Mouse (Mus musculus) forebrain, embryonic 15.5 days (tissue): ENCODE data around the gene Rufy2. TPM values are rescaled to one million over a fixed set of nuclear protein-coding genes. Genes with fewer than 3 reads are reported as not detected.

Experiments
- ATAC-seq: fragments of 200-750 bp; cut with Nextera tagmentation; replicated peaks from 2 replicates; pipeline ENCODE4 v1.8.0; 2017; ENCODE audit warnings: mild to moderate bottlenecking, moderate TSS enrichment, moderate library complexity
- H3K27ac ChIP-seq: fragments of 300-500 bp; sonication (generic); replicated peaks from 2 replicates; pipeline ENCODE4 v1.5.1; 2015; ENCODE audit warnings: mild to moderate bottlenecking, inconsistent platforms
- H3K27me3 ChIP-seq: fragments of 300-500 bp; sonication (generic); 2 replicates; pipeline ENCODE4 v1.6.1; 2015; ENCODE audit warnings: inconsistent platforms
- H3K36me3 ChIP-seq: fragments of 300-500 bp; sonication (generic); 2 replicates; pipeline ENCODE4 v1.6.1; 2015; ENCODE audit warnings: mild to moderate bottlenecking, inconsistent platforms
- H3K4me1 ChIP-seq: fragments of 300-500 bp; sonication (generic); 2 replicates; pipeline ENCODE4 v1.6.1; 2015; ENCODE audit warnings: inconsistent platforms
- H3K4me2 ChIP-seq: fragments of 300-500 bp; sonication (generic); replicated peaks from 2 replicates; pipeline ENCODE4 v1.6.1; 2015; ENCODE audit warnings: mild to moderate bottlenecking, inconsistent platforms
- H3K4me3 ChIP-seq: fragments of 300-500 bp; sonication (generic); 2 replicates; pipeline ENCODE4 v1.5.1; 2015; ENCODE audit warnings: mild to moderate bottlenecking, inconsistent platforms
- H3K9ac ChIP-seq: fragments of 300-500 bp; sonication (generic); replicated peaks from 2 replicates; pipeline ENCODE4 v1.6.1; 2015; ENCODE audit warnings: mild to moderate bottlenecking, inconsistent platforms
- H3K9me3 ChIP-seq: fragments of 300-500 bp; sonication (generic); 2 replicates; pipeline ENCODE4 v1.6.1; 2016; ENCODE audit warnings: inconsistent platforms
- WGBS: fragments of 180-500 bp; shearing (Covaris S2); methylation state at CpG from one replicate; pipeline ENCODE4 v1.1.7; 2015; ENCODE audit warnings: mixed read lengths; 5-methylcytosine and 5-hydroxymethylcytosine counted together
- polyA plus RNA-seq: library from polyadenylated mRNA; unstranded; fragments of >200 nt; fragmentation: Nextera tagmentation; extraction: Ambion mirVana; gene quantifications from 2 replicates; pipeline ENCODE4 v1.2.1, GENCODE M21; 2015

The Rufy2 gene
- polyA plus RNA-seq, 1 experiment from 2014 or later: 58.3 TPM

DNA sequence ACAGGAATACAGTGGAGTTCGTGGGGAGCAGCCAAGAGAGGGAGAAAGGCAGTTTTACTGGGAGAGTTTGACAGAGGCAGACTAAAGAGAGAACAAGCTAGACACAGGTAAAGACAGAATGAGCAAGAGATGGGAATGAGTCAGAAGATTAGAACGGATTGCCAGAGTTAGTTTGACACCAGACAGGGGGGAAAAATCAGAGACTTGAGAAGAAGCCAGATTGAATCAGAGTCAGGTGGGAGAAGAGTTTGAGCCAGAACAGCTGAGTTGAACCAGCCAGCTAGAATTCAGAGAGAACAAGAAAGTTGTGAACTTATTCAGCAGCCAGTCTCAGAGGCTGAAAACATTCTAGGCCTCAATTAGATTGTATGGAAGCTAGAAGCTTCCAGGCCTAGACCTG is 79.8 kb downstream of the Rufy2 start, which contains the start of gene Pbld1:
TSS of gene Pbld1 (plus strand) at position 301 of the 400 bp plus-strand sequence.
- no peak within 1 kb of the TSS for H3K4me2 ChIP-seq
- H3K9me3 ChIP-seq: no peaks in the 10 kb centered on the region
- 87% methylated on average over 2 of the region's 2 CpGs for WGBS
- no peaks in the 10 kb centered on the region for H3K27me3 ChIP-seq
- 0 out of 2 replicates have a peak, but pooled peaks cover 3% of the 10 kb centered on the region for H3K4me1 ChIP-seq
- no peak within 1 kb of the TSS for H3K4me3 ChIP-seq
- ATAC-seq: no peak
- no peaks in the 10 kb centered on the region for H3K36me3 ChIP-seq
- no peak within 1 kb of the TSS for H3K9ac ChIP-seq
- no peak within 1 kb of the TSS for H3K27ac ChIP-seq

DNA sequence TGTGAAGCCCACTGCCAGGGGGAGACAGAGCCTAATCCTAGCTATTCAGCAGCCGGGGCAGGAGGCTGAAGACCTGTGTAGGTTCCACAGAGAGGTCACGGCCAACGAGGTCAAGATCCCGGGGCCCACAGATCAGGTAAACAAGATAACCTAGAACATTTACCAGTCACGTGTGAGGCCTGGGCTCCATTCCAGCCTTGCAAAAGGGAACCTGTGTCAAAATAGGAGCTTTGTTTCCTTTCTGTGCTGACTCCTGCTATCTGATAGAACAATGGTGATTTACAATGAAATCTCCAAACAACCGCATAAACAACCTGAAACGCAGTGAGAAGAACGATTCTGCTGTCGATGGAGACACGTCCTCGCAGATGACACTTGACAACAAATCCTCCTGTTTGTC is 80.4 kb downstream of the Rufy2 start:
- 0 out of 2 replicates have a peak, but pooled peaks cover 3% of the 10 kb centered on the region for H3K4me1 ChIP-seq
- 58% methylated on average over 11 of the region's 11 CpGs for WGBS

DNA sequence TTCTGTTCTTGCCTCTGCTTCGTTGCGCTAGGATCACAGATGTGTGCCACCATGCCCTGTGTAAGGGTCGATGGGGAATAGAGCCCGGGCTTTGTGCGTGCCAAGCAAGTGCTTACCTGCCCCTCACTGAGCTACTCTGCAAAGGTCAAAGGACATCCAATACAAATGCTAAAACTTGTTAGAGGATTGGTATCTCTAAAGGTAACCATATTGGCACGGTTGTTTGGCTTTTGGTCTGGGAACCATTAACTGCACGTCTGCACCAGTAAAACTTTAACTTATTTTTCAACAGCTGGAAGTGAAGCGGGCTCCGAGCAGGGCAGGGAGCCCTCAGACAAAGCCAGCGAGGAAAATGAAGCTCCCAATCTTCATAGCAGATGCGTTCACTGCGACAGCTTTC is 81.2 kb downstream of the Rufy2 start:
- Histone ChIP-seq H3K27me3 (no peaks in the 10 kb centered on the region), H3K4me2 (no peak overlapping the region), H3K36me3 (no peaks in the 10 kb centered on the region), H3K9me3 (no peaks in the 10 kb centered on the region), H3K4me1 (0 out of 2 replicates have a peak, but pooled peaks cover 3% of the 10 kb centered on the region), H3K9ac (no peak overlapping the region), H3K27ac (no peak overlapping the region), H3K4me3 (no peak overlapping the region)
- no peak for ATAC-seq
- WGBS: 83% methylated on average over 12 of the region's 12 CpGs

More for the DNA sequence above, 80.4 kb downstream of the Rufy2 start:
- no peak for ATAC-seq
- Histone ChIP-seq H3K9me3 (no peaks in the 10 kb centered on the region), H3K4me3 (no peak overlapping the region), H3K4me2 (no peak overlapping the region), H3K9ac (no peak overlapping the region), H3K36me3 (no peaks in the 10 kb centered on the region), H3K27ac (no peak overlapping the region), H3K27me3 (no peaks in the 10 kb centered on the region)

DNA sequence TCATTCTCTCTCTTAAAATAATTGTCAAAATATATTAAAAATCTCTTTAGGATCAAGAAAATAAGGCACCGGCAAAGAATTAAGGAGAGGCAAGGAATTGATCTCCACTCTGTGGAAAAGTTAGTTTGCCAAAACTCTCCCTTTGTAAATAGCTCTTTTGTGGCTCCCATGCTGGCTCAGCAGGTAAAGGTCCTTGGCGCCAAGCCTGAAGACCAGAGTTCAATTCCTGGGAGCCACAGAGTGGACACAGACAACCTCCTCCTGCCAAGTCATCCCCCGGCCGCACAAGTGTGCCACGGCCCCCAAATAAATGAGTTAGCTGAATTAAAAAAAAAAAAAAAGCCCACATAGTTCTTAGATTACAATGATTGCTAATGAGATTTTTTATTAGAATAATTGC is 82.7 kb downstream of the Rufy2 start:
- Histone ChIP-seq H3K4me3 (no peak overlapping the region), H3K27ac (no peak overlapping the region), H3K4me2 (no peak overlapping the region), H3K27me3 (no peaks in the 10 kb centered on the region), H3K9me3 (no peaks in the 10 kb centered on the region), H3K9ac (no peak overlapping the region), H3K4me1 (0 out of 2 replicates have a peak, but pooled peaks cover 3% of the 10 kb centered on the region), H3K36me3 (no peaks in the 10 kb centered on the region)
- 91% methylated on average over 5 of the region's 5 CpGs for WGBS
- no peak for ATAC-seq

- Histone ChIP-seq H3K9me3 (no peaks in the 10 kb centered on the region), H3K27me3 (no peaks in the 10 kb centered on the region), H3K4me1 (0 out of 2 replicates have a peak, but pooled peaks cover 3% of the 10 kb centered on the region), H3K27ac (no peak overlapping the region), H3K9ac (no peak overlapping the region), H3K4me3 (no peak overlapping the region), H3K36me3 (no peaks in the 10 kb centered on the region), H3K4me2 (no peak overlapping the region)
- WGBS: 76% methylated on average over 7 of the region's 7 CpGs
- ATAC-seq: no peak
Observed at GRCm38 (mm10) chr10:63063365-63063764, 83.3 kb downstream of the Rufy2 start.

- H3K4me2 ChIP-seq: no peak overlapping the region
- H3K27me3 ChIP-seq: no peaks in the 10 kb centered on the region
- ATAC-seq: no peak
- H3K36me3 ChIP-seq: no peaks in the 10 kb centered on the region
- H3K4me3 ChIP-seq: no peak overlapping the region
- no peak overlapping the region for H3K9ac ChIP-seq
- 0 out of 2 replicates have a peak, but pooled peaks cover 3% of the 10 kb centered on the region for H3K4me1 ChIP-seq
- no peak overlapping the region for H3K27ac ChIP-seq
- no peaks in the 10 kb centered on the region for H3K9me3 ChIP-seq
- WGBS: 89% methylated on average over 9 of the region's 9 CpGs
Observed at GRCm38 (mm10) chr10:63064516-63064915, 84.5 kb downstream of the Rufy2 start.

GRCm38 (mm10) chr10:63065561-63065960 is 85.5 kb downstream of the Rufy2 start:
- Histone ChIP-seq H3K4me1 (0 out of 2 replicates have a peak, but pooled peaks cover 2% of the 10 kb centered on the region), H3K27me3 (no peaks in the 10 kb centered on the region), H3K4me3 (no peak overlapping the region), H3K9me3 (no peaks in the 10 kb centered on the region), H3K4me2 (no peak overlapping the region), H3K9ac (no peak overlapping the region), H3K27ac (no peak overlapping the region), H3K36me3 (no peaks in the 10 kb centered on the region)
- 31% methylated on average over 8 of the region's 8 CpGs for WGBS
- ATAC-seq: no peak; the same call in 1 of the 2 replicates

GRCm38 (mm10) chr10:63065988-63066387 is 86.0 kb downstream of the Rufy2 start:
- no peaks in the 10 kb centered on the region for H3K9me3 ChIP-seq
- WGBS: 3% methylated on average over 5 of the region's 5 CpGs
- H3K9ac ChIP-seq: no peak overlapping the region
- H3K4me3 ChIP-seq: no peak overlapping the region
- H3K36me3 ChIP-seq: no peaks in the 10 kb centered on the region
- ATAC-seq: peak; percentile 87
- H3K27me3 ChIP-seq: no peaks in the 10 kb centered on the region
- no peak overlapping the region for H3K4me2 ChIP-seq
- no peak overlapping the region for H3K27ac ChIP-seq
- no peaks in the 10 kb centered on the region for H3K4me1 ChIP-seq

Other genes with a start within 250 kb of the Rufy2 start
- gene Ccar1, start 187.9 kb upstream of the Rufy2 start, polyA plus RNA-seq: 119 and 135 TPM in 2 replicates
- 35.0 and 40.0 TPM in 2 replicates for gene Tet1, start 71.2 kb upstream of the Rufy2 start, polyA plus RNA-seq
- gene Slc25a16, start 59.6 kb upstream of the Rufy2 start, polyA plus RNA-seq: 18.7 and 19.1 TPM in 2 replicates
- gene Dna2, start 33.2 kb upstream of the Rufy2 start, polyA plus RNA-seq: 8.4 and 9.0 TPM in 2 replicates
- 191 and 209 TPM in 2 replicates for gene Hnrnph3, start 44.0 kb downstream of the Rufy2 start, polyA plus RNA-seq
- 1.1 and 1.8 TPM in 2 replicates for gene Pbld2, start 44.1 kb downstream of the Rufy2 start, polyA plus RNA-seq
- gene Pbld1, start 79.9 kb downstream of the Rufy2 start, polyA plus RNA-seq: 0.87 and 1.6 TPM in 2 replicates
- gene Atoh7, start 119.4 kb downstream of the Rufy2 start, polyA plus RNA-seq: 0.51 and 0.81 TPM in 2 replicates
- gene Mypn, start 223.7 kb downstream of the Rufy2 start, polyA plus RNA-seq: 0.15 and 0.17 TPM in 2 replicates